Mouse (Mus musculus) embryonic facial prominence, embryonic 12.5 days (tissue): Measurements from ENCODE around the gene Zfp93. TPM values are rescaled to one million over a fixed set of nuclear protein-coding genes. Genes with fewer than 3 reads are reported as not detected.
"Not testable (repeated sequence)": the region's sequence is repeated elsewhere in the genome, so short reads cannot be mapped to it uniquely, and the experiment has no call there.

Experiments used
- ATAC-seq: fragments of 200-750 bp; cut with Nextera tagmentation; 2 replicates; pipeline ENCODE4 v1.8.0; 2017; ENCODE audit not compliant: insufficient number of reproducible peaks, insufficient read depth, low FRiP score, low TSS enrichment
- H3K27ac ChIP-seq: fragments of 300-500 bp; sonication (generic); 2 replicates; pipeline ENCODE4 v1.5.1; 2016; ENCODE audit warnings: mild to moderate bottlenecking
- H3K27me3 ChIP-seq: fragments of 300-500 bp; sonication (generic); 2 replicates; pipeline ENCODE4 v1.6.1; 2016; ENCODE audit warnings: mild to moderate bottlenecking, moderate library complexity
- H3K36me3 ChIP-seq: fragments of 300-500 bp; sonication (generic); 2 replicates; pipeline ENCODE4 v1.6.1; 2016; ENCODE audit warnings: mild to moderate bottlenecking
- H3K4me1 ChIP-seq: fragments of 300-500 bp; sonication (generic); 2 replicates; pipeline ENCODE4 v1.6.1; 2016
- H3K4me2 ChIP-seq: fragments of 300-500 bp; sonication (generic); replicated peaks from 2 replicates; pipeline ENCODE4 v1.6.1; 2016; ENCODE audit warnings: mild to moderate bottlenecking, moderate library complexity
- H3K4me3 ChIP-seq: fragments of 300-500 bp; sonication (generic); 2 replicates; pipeline ENCODE4 v1.5.1; 2016; ENCODE audit warnings: mild to moderate bottlenecking
- H3K9ac ChIP-seq: fragments of 300-500 bp; sonication (generic); 2 replicates; pipeline ENCODE4 v1.6.1; 2016; ENCODE audit warnings: mild to moderate bottlenecking, moderate library complexity
- H3K9me3 ChIP-seq: fragments of 300-500 bp; sonication (generic); 2 replicates; pipeline ENCODE4 v1.6.1; 2016; ENCODE audit warnings: mild to moderate bottlenecking, moderate library complexity
- WGBS: fragments of 180-500 bp; shearing (Covaris S2); methylation state at CpG from one replicate; pipeline ENCODE4 v1.1.7; 2016; 5-methylcytosine and 5-hydroxymethylcytosine counted together
- polyA plus RNA-seq: library from polyadenylated mRNA; unstranded; fragments of >200 nt; fragmentation: Nextera tagmentation; extraction: Ambion mirVana; gene quantifications from 2 replicates; pipeline ENCODE4 v1.2.1, GENCODE M21; 2016

Zfp93 gene
- polyA plus RNA-seq, 1 experiment from 2014 or later: 12.0 TPM

DNA sequence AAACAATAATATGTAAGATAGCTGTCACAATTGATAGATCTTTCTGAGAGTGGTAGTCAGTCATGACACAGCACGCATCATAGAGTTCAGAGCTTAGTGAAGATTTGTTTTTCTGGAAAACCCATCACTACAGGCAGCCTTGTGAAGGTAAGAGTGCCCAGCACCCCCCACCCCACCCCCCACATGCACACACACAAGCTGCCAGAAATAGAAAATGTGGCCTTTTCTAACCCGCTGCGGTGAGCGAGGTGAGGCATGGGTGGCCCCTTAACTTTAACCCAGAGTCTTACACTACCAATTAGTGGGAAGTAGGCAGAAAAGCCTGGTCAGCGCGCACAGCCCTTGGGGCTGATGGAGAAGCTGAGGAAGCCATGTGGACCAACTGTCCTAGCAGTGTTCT, 971 bp downstream of the Zfp93 start:
- Histone ChIP-seq H3K4me1 (peaks cover 4% of the 10 kb centered on the region; the same call in 1 of the 2 replicates), H3K27ac (no peak overlapping the region), H3K9ac (no peak overlapping the region), H3K9me3 (no peaks in the 10 kb centered on the region), H3K4me3 (no peak overlapping the region), H3K27me3 (no peaks in the 10 kb centered on the region), H3K36me3 (peaks cover 31% of the 10 kb centered on the region), H3K4me2 (peak overlapping the region; percentile 68; the same call in 1 of the 2 replicates)
- WGBS: 94% methylated on average over 6 of the region's 6 CpGs
- ATAC-seq: no peak

DNA sequence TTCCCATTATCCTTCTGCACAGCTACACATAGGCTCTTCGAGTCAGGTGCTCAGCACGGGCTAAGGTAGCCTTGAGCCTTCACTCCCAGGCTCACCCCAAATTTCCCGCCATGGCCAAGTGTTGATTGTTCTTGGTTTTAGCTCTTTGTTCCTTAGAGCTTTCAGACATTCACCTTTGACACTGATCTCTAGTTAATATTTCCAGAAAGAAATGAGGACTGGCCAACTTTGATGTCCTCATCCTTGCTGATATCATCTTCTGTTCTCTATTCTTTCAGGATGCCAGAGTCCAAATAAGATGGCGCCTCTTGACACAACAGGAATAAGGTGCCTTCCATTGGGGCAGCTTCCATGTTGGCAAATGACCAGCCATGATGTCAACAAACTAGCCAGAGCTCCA, 4.2 kb downstream of the Zfp93 start:
- Histone ChIP-seq H3K36me3 (peaks cover 34% of the 10 kb centered on the region), H3K9me3 (no peaks in the 10 kb centered on the region), H3K9ac (no peak overlapping the region), H3K27ac (no peak overlapping the region), H3K4me2 (no peak overlapping the region), H3K4me1 (peaks cover 4% of the 10 kb centered on the region; the same call in 1 of the 2 replicates), H3K27me3 (no peaks in the 10 kb centered on the region), H3K4me3 (no peak overlapping the region)
- no peak for ATAC-seq
- whole genome bisulfite sequencing: 91% methylated on average over 4 of the region's 4 CpGs

DNA sequence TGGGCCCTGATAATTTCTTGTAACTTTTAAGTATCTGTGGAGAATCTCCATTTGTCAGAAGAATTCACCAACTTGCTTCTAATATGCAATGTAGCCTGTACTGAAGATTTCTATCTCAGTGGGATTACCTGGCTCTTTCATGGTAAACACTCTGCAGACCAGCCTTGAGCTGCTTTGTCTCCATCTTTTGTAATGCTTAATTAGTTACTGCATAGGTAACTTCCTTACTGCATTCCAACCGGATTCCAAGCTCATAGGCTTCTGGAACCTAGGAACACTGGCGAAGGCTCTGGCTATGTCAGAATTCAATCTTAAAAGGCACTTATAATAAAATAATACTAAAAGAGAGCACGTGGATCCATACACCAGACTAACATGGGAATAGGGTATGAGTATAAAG, 8.6 kb downstream of the Zfp93 start:
- WGBS: 86% methylated on average over 3 of the region's 3 CpGs
- ATAC-seq: not testable (repeated sequence)

DNA sequence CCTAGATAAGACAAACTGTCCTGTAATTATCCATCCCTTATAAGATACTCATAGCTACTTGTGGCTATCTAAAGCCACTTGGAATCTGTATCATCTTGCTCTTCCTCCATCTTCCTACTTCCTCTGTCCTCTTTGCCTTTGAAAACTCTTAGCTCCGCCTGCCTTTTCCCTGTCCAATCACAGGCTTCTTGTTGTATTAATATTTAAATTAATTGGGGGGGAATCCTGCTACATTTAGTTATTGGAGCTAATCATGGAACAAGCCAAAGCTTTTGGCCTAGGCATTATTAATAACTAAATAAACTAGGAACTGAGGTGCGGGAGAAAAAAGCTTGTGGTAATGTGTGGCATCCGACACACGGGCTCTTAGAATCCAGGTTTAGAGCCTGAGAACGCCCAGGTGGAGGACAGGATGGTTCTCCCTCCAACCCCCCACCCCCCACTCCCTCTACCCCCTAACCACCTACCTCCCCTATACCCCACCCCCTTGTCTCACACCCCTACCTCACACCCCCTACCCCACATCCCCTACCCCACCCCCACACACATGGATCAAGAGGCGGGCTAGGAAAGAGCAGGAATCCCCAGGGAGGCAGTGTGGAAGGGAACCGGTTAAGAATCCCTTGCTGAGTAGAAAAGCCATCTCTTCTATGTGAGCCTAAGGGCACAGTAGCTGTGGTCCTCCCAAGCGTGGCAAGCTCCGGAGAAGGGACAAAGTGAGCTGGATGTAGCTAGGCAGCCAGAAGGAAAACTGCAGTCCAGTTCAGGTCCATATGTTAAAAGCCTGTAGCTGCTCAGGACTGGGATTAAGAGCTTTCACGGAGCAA, 10.0 kb downstream of the Zfp93 start:
- WGBS: 53% methylated on average over 10 of the region's 10 CpGs
- ATAC-seq: no peak
- no peak overlapping the region for H3K27ac ChIP-seq

More for the DNA sequence above, 8.6 kb downstream of the Zfp93 start:
- not testable (repeated sequence) for H3K4me3 ChIP-seq, H3K4me2 ChIP-seq, H3K27me3 ChIP-seq, H3K9me3 ChIP-seq, H3K9ac ChIP-seq, H3K4me1 ChIP-seq, H3K27ac ChIP-seq
- H3K36me3 ChIP-seq: peaks cover 24% of the 10 kb centered on the region

DNA sequence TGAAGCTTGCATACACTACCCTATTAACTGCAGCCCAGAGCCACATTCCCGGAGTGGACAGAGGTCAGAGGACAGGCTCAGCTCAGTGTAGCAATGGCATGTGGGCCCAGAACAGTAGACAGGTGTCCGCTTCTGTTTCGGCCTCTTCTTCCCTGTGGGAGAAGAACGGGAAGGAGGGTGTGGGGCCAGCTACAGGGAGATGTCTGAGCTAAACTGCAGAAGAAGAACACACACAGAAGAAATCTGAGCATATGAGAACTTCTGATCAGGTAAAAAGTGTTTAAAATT, 10.6 kb downstream of the Zfp93 start:
- no peak for ATAC-seq
- H3K9ac ChIP-seq: no peak overlapping the region
- no peaks in the 10 kb centered on the region for H3K27me3 ChIP-seq
- 53% methylated on average over 4 of the region's 4 CpGs for WGBS
- no peaks in the 10 kb centered on the region for H3K4me1 ChIP-seq
- peaks cover 5% of the 10 kb centered on the region; the same call in 1 of the 2 replicates for H3K36me3 ChIP-seq
- no peak overlapping the region for H3K4me2 ChIP-seq
- no peak overlapping the region for H3K4me3 ChIP-seq
- no peaks in the 10 kb centered on the region for H3K9me3 ChIP-seq
- no peak overlapping the region for H3K27ac ChIP-seq

More for the DNA sequence above, 10.0 kb downstream of the Zfp93 start:
- Histone ChIP-seq H3K4me2 (no peak overlapping the region), H3K36me3 (peaks cover 10% of the 10 kb centered on the region), H3K27me3 (no peaks in the 10 kb centered on the region), H3K9ac (no peak overlapping the region), H3K4me1 (no peaks in the 10 kb centered on the region), H3K9me3 (no peaks in the 10 kb centered on the region), H3K4me3 (no peak overlapping the region)

DNA sequence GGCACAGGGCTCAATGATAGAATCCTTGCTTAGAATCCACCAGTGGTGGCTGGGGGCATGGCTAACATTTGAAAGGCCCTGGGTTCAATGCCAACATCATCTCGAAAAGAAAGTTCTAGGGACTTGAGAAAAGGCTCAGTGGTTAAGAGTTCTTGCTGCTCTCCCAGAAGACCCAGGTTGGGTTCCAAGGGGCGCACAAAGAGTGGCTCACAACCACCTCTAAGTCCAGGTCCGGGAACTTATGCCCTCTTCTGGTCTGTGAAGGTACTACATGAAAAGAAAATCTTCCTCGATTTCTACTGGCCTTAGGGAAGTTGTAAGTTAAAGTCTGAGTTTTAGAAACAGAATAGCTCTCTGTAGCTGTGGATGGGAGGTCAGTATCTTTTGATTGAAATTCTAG, 15.9 kb downstream of the Zfp93 start:
- Histone ChIP-seq H3K27ac (no peak overlapping the region), H3K9ac (no peak overlapping the region), H3K4me3 (no peak overlapping the region), H3K9me3 (no peaks in the 10 kb centered on the region), H3K4me2 (no peak overlapping the region), H3K27me3 (no peaks in the 10 kb centered on the region), H3K36me3 (peaks cover 43% of the 10 kb centered on the region), H3K4me1 (no peaks in the 10 kb centered on the region)
- 56% methylated on average over 4 of the region's 4 CpGs for whole genome bisulfite sequencing
- ATAC-seq: no peak

DNA sequence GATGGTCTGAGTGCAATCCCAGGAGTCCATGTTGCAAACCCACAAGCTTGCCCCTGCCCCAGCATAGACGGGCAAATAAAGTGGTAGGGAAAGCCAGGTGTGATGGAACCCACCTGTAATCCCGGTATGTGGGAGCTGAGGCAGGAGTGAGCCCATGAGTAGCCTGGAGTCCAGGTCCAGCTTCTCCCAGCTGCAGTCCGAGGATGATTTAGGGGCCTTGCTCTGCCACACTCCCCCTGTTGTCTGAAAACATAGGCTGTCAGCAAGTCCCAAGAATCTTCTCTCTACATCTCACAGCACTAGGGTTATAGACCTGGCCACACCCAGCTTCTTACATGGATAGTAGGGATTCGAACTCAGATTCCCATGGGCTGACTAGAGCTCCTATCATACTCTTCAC, 16.7 kb downstream of the Zfp93 start:
- peaks cover 51% of the 10 kb centered on the region for H3K36me3 ChIP-seq
- H3K27ac ChIP-seq: no peak overlapping the region
- no peak for ATAC-seq
- H3K9me3 ChIP-seq: no peaks in the 10 kb centered on the region
- no peaks in the 10 kb centered on the region for H3K27me3 ChIP-seq
- H3K4me1 ChIP-seq: no peaks in the 10 kb centered on the region
- H3K9ac ChIP-seq: no peak overlapping the region
- no peak overlapping the region for H3K4me3 ChIP-seq
- 78% methylated on average over 4 of the region's 4 CpGs for WGBS
- H3K4me2 ChIP-seq: no peak overlapping the region

DNA sequence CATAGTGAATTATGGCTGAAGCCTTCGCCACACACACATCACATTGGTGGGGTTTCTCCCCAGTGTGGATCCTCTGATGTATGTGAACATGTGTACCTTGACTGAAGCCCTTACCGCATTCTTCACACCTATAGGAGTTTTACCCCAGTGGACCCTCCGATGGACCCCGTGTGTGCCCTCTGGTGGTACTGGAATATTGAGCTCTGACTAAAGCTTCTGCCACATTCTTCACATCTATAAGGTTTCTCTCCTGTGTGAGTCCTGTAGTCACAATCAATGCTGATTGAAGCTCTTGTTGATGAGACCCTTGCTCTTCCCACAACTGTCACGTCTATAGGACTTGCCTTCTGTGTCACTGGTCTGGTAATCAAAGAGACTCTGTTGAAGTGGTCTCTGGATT, 17.4 kb downstream of the Zfp93 start:
- no peak overlapping the region for H3K27ac ChIP-seq
- no peak overlapping the region for H3K4me2 ChIP-seq
- H3K36me3 ChIP-seq: peaks cover 58% of the 10 kb centered on the region
- 84% methylated on average over 5 of the region's 5 CpGs for WGBS
- H3K27me3 ChIP-seq: no peaks in the 10 kb centered on the region
- no peak for ATAC-seq
- H3K4me1 ChIP-seq: no peaks in the 10 kb centered on the region
- no peak overlapping the region for H3K9ac ChIP-seq
- no peak overlapping the region for H3K4me3 ChIP-seq
- no peaks in the 10 kb centered on the region for H3K9me3 ChIP-seq

DNA sequence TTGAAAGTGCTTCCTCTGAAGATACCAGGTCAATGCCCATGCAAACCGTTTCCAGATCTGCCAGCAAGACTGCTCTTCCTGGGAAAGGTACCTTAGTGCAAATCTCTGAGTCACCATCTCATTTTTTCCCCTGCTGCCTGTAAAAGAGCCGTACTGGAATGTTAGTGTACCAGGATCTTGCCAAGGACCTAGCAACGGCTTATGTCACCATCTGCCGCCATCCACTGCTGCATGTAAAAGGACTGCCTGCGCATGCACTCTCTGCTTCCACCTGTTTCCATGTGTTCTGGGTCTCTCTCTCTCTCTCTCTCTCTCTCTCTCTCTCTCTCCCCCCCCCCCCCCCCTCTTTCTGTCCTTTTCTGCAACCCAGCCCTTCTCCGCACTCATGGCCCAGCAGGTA, 18.3 kb downstream of the Zfp93 start:
- 93% methylated on average over 6 of the region's 6 CpGs for WGBS
- no peak overlapping the region for H3K4me2 ChIP-seq
- no peak overlapping the region for H3K4me3 ChIP-seq
- H3K27ac ChIP-seq: no peak overlapping the region
- H3K9me3 ChIP-seq: no peaks in the 10 kb centered on the region
- H3K9ac ChIP-seq: no peak overlapping the region
- H3K4me1 ChIP-seq: no peaks in the 10 kb centered on the region
- no peak for ATAC-seq
- peaks cover 67% of the 10 kb centered on the region for H3K36me3 ChIP-seq
- H3K27me3 ChIP-seq: no peaks in the 10 kb centered on the region

DNA sequence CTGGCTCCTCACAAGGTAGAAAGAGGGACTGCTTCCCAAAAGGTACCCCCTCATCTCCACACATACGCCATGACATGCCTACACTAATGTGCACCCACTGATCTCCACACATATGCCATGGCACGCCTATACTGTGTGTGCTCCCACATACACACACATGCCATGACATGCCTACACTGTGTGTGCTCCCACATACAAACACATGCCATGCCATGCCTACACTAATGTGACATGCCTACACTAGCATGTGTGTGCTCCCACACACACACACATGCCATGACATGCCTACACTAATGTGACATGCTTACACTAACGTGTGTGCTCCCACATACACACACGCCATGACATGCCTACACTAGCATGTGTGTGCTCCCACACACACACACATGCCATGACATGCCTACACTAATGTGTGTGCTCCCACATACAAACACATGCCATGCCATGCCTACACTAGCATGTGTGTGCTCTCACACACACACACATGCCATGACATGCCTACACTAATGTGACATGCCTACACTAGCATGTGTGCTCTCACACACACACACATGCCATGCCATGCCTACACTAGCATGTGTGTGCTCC, 20.0 kb downstream of the Zfp93 start:
- ATAC-seq: no peak
- no peak overlapping the region for H3K4me3 ChIP-seq
- WGBS: 94% methylated on average over 4 of the region's 4 CpGs
- H3K4me2 ChIP-seq: no peak overlapping the region
- H3K27me3 ChIP-seq: no peaks in the 10 kb centered on the region
- H3K4me1 ChIP-seq: no peaks in the 10 kb centered on the region
- H3K36me3 ChIP-seq: peaks cover 84% of the 10 kb centered on the region
- no peak overlapping the region for H3K9ac ChIP-seq
- H3K27ac ChIP-seq: no peak overlapping the region
- no peaks in the 10 kb centered on the region for H3K9me3 ChIP-seq

DNA sequence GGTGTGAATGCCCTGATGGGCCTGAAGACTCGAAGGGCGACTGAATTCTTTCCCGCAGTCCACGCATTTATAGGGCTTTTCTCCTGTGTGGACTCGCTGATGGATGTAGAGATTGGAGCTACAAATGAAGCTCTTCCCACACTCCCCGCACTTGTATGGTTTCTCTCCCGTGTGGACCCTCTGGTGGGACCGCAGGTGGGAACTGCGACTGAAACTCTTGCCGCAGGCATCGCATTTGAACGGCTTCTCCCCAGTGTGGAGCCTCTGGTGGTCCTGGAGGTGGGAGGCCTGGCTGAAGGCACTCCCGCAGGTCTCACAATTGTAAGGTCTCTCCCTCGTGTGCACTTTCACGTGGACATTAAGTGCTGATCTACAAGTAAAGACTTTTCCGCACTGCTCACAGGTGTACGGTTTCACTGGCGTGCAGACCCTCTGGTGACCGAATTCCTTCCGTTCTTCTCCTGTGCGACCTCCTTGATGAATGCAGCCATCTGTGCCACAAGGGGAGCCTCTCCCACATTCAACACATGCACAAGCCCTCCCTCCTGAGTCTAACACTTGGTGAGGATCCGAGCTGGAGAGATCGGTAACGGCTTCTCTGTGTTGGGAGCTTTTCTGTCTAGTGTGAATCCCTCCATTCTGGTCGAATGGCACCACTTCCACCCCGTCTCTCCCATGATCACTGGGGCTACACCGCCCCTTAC, 21.3 kb downstream of the Zfp93 start:
- H3K9me3 ChIP-seq: no peaks in the 10 kb centered on the region
- H3K4me3 ChIP-seq: no peak overlapping the region
- H3K27ac ChIP-seq: no peak overlapping the region
- peaks cover 97% of the 10 kb centered on the region for H3K36me3 ChIP-seq
- ATAC-seq: no peak
- H3K9ac ChIP-seq: no peak overlapping the region
- WGBS: 90% methylated on average over 27 of the region's 27 CpGs
- H3K4me2 ChIP-seq: no peak overlapping the region
- no peaks in the 10 kb centered on the region for H3K4me1 ChIP-seq
- H3K27me3 ChIP-seq: no peaks in the 10 kb centered on the region
